Mouse (Mus musculus) E14TG2a.4 (cell line): Measurements from ENCODE around the gene Ttc6.

Source experiments
- CTCF ChIP-seq: conservative IDR thresholded peaks from 2 replicates; pipeline ENCODE4 v1.5.1; 2014; ENCODE audit warnings: low read length
- NANOG ChIP-seq: IDR thresholded peaks from 2 replicates; pipeline ENCODE4 v1.6.1; 2014; ENCODE audit warnings: borderline replicate concordance, low read length, mixed read lengths

GRCm38 (mm10) chr12:57534517-57534878 lies 29.4 kb upstream of the Ttc6 start:
- TF ChIP-seq CTCF: no peak
- no peak for TF ChIP-seq NANOG
